Mouse (Mus musculus) R1 (cell line): Measurements from ENCODE around the gene Gm13030.
A peak's percentile ranks its signal among the peaks of the same experiment; 100 is the strongest.

Experiments used
- DNase-seq: peaks from one replicate; pipeline ENCODE4 v3.0.0-alpha.2; 2018; ENCODE audit warnings: low read depth, low spot score

The Gm13030 gene

DNA sequence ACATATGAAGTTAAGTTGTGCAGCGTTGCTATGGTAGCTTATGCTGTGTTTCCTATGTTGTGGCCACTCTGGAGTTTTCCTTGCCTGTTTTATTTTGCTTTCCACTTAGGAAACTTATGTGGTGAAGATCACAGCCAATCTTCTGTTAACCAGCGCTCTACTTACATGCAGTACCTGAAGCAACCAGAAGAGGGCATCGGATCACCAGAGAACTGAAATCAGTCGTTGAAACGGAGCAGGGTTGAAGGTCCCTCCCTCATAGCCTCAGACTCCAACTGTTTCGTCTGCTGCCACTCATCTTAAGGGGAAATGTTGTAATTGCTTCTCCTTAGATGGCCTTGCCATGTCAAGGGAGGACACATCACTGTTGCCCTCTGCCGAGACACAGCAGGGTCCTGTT is 7.4 kb downstream of the Gm13030 start:
- DNase-seq: peak; percentile 80

DNA sequence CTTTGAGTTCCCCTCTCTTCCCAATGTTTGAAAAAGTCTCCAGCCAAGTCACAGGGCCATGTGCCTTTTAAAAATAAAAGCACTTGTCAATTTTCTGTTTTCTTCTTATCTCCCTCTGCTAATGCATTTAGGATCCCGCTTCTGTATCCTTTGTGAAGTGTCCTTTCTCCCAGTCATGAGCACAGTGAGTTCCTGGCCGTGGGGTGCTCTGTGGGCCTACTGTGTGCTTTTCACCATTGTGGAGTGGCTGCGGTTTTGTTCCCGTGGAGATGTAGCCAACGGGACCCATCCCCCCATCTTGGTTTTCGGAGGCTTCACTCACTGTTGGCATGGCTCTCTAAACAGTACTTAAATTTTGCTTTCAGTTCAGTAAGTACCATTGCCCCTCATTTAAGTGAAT is 7.8 kb downstream of the Gm13030 start:
- DNase-seq: no peak

DNA sequence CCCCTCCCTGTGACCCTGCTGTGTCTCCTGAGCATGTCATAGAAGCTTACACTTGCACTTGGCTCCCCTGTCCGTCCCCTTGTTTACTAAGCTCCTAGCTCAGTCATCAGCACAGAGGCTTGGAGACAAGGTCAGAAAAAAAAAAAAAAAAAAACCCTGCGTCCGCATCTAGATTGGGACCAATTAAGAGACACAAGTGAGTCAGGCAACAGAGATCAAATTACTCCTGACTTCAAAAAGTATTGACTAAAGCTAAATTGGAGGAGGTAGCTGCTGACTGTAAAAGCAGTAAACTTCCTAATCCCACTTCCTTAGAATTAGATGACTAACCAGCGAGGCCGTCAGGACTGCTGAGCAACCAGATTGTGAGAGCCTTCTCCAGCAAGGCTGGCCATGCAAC is 8.7 kb downstream of the Gm13030 start:
- DNase-seq: no peak

DNA sequence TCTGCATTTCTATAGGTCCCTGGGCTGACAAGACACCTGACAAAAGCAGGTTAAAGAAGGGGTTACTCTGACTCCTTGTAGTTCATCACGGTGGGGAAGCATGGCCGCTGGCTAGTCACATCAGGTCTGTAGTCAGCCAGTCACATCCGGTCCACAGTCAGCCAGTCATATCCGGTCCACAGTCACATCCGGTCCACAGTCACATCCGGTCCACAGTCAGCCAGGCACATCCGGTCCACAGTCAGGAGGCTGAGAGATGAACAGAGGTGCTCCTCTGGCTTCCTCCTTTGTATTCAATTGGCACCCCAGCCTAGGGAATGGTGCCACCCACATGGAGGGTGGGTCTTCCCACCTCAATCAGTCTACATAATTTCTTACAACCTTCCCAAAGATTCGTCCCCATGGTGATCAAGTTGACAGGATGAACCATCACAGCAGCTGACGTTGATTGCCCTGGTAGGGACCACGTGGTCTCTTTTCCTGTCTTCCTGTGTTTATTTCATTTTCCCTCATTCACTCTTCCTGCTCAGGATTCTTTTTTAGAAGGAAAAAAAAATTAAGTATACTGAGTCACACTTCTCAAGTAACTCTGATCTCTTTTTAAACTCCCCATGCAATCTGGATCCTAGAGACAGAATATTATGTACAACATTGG is 10.3 kb downstream of the Gm13030 start, which contains the start of gene Pla2g5:
Pla2g5 (minus strand) TSS at position 139 of the 655 bp plus-strand sequence.
- DNase-seq: peak; percentile 94

DNA sequence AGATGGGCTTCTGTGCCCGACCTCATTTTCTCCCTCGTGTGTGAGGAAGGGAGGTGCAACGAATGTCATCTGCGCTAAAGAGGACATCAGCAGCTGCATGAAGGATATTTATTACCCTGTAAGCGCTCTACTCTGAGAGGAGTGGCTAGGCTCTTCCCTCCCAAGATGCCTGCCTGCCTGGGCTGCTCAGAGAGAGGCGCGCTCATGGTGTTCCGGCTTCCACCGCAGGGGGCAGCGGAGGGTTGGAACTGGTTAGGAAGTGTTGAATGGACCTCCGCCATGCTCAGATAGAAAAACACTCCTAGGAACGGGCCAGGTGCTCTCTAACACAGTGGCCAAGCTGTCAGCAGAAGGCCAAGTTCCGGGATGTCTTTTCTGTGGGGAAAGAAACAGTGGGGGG is 14.0 kb downstream of the Gm13030 start:
- peak; percentile 95 for DNase-seq

DNA sequence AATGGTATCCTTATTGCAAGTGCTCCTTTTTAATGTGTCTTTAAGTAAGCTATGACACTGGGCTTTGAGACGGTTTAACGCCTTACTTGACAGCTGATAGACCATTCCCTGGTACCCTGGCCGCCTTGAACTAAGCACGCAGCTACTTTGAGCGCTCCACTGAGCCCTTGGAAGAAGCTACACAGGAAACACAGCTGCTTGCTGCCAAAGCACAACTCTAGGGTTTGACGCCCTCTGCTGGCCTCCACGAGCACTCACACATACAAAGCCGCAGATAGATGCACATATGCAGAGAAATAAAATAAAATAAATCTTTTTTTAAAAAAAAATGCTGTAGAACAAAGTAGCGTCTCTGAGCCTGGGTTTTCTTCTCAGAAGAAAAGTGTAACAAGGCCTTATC is 14.5 kb downstream of the Gm13030 start:
- DNase-seq: peak; percentile 87

DNA sequence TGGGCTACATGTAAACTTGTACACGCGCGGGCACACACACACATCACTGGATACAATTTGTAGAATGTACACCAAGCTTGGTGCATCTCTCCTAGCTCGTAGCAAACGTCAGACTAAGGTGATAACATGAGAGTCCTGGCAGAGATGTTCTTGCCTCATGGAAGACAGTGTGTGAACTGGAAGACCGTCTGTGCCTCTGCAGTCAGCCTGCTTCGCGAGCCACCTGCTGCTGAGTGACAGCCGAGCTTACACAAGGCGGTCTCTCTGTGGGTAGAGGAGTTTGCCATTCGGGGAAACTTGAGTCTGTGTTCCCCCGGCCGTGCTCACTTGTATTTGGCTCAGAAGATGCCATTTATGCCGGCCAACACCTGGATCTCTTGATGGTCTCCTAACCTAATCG is 15.3 kb downstream of the Gm13030 start:
- no peak for DNase-seq

DNA sequence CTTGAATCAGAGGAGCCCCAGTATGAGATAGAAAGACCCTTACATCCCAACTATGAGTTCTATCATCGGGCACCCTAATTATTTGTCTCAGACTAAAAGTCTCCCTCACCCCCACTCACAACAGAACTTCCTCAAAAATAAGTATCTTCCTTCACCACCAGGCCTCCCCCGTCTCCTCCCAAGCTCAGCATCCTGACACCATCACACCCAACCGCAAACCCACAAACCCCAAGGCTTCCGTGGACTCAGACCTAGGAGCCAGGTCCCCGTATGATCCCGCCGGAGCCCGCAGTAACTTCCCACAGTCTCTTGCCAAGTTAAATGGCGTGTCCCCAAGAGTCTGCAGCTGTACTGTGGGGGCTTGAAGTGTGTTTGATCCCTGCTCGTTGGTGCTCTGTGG is 16.2 kb downstream of the Gm13030 start:
- DNase-seq: no peak

DNA sequence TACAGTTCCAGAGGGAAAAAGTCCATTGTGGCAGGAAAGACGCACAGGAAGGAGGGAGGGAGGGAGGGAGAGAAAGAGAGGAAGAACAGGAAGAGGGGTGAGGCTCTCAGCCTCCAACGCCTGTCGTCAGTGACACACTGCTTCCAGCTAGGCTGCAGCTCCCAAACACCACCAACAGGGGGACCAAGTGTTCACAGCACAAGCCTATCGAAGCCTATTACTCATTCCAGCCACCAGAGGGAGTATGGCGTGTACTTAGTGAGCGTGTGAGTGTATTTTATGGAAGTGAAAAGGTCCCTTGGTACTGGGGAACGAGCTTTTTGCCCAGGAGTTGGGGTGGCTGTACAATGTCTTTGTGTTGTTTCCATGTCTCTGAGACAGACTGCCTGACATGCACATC is 17.3 kb downstream of the Gm13030 start:
- DNase-seq: peak; percentile 95

DNA sequence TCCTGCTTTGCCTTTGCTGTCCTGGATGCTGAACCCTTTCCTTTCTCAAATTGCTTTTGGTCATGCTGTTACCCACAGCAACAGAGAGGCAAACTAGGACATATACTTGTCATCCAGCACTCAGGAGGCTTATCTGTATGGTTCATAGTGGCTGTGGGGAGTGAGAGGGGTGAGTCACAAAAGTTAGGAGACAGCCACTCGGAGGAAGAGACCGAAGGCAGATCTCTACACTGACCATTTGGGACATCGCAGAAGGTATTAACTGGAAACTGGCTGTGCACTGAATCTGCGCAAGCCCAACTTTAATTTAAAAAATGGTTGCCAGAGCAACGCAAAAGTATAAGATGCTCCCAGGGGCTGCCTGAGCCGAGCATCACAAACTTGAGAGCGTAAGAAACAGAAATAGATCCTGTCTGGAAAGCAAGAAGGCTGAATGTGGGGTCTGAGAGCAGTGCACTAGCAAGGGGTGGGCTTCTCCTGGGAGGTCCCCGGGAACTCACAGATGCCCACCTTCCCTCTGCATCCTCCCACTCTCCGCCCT is 18.6 kb downstream of the Gm13030 start:
- DNase-seq: no peak

DNA sequence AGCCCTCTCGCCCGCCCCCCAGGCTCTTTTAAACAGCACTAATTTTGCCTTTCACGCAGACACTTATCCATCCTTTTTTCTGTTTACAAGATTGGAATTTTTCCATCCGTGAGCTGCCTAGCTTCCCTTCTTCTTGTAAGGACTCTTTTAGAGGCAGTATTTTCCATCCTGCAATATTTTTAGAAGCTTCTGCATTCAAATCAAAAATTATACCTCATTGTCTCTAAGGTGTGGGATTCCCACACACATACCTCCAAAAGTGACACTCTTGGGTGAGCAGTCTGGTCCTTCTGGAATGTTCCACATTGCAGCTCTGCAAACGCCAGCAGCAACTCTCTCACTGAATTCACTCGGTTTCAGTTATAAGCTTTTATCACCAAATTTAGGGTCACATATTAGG is 20.8 kb downstream of the Gm13030 start:
- DNase-seq: no peak

DNA sequence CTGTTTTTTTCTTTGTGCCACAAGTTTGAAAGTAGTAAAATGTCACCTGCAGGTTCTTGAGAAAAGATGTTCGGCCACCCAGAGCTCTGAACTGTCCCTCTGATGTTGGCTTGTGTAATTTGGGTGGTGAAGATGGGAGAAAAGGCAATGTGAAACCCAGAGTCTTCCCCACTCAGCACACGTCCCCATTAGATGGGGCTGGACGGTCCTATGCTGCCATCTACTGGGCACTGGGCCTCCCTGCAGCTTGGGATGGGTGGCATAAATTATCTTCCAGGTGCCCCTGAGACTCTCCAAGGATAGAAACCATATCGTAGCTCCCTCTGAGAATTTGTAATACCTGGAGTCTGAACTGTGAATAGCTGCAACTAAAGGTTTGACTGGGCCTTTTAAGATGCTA is 22.3 kb downstream of the Gm13030 start:
- peak; percentile 65 for DNase-seq

DNA sequence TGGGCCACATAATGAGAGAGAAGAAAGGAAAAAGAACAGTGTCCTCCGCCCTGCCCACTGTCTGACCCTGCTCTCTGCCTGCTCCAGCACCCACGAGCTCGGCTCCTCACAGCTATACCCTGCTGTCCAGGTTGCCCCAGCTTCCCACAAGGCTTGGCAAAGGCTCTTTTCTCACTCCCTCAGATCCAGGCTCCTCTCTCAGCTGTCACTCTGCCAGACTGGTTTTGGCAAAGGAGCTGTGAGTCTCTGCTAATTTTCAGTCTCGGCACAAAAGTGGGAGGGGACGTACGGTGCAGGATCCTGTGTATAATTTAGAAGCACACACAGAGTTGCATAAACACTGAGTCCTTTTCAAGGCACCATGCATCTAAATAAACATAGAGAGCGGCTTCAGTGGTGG is 32.4 kb downstream of the Gm13030 start:
- no peak for DNase-seq

DNA sequence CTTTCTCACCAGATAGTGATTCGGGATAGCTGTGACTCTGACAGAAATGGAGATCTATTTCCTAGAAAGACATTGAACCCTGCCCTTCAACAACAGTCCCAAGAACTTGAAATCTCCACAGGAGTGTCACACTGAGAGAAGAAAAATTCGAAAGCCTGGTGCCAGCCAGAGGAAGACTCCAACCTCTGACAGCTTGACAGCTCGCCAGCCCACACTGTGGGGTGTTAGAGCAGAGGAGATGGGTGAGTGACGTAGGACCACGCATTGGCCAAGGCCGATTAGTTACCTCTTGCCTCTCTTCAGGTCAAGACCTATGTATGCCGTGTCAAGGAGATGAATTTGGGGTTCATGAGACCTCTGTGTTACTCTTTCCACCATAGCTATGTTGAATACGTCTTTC is 33.0 kb downstream of the Gm13030 start:
- DNase-seq: no peak

DNA sequence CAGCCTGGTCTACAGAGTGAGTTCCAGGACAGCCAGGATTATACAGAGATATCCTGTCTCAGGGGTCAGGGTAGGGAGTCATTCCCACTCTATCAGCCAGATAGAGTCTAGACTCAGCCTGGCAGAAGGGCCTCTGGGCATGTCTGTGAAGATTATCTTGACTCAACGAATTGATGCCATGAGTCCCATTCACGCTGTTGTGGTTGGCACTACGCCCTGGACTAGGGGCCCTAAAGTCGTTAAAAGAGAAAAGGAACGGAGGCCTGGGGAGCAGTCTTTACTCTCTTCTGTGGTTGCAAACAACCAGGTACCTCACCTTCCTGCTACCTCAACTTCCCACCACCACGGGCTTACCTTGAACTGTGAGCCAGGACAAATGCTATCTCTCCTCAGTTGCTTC is 34.0 kb downstream of the Gm13030 start:
- DNase-seq: no peak

DNA sequence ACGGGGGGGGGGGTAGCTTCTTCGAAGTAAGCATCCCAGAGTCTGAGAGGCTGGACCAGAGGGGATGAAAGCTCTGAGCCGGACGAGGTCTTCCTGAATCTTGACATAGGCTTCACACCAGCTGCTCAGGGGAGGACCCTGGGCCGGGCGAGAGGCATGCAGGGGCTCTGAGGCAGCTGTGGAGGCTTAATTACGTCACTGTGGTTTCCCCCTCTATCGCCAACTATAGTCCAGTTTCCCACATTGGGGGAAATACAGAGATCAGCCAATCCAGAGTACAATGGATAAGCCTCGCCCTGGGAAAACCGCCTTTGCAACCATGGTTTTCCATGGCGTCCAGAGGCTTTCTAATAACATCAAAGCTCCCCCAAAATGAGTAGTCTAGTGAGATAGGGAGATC is 46.6 kb downstream of the Gm13030 start:
- DNase-seq: no peak

DNA sequence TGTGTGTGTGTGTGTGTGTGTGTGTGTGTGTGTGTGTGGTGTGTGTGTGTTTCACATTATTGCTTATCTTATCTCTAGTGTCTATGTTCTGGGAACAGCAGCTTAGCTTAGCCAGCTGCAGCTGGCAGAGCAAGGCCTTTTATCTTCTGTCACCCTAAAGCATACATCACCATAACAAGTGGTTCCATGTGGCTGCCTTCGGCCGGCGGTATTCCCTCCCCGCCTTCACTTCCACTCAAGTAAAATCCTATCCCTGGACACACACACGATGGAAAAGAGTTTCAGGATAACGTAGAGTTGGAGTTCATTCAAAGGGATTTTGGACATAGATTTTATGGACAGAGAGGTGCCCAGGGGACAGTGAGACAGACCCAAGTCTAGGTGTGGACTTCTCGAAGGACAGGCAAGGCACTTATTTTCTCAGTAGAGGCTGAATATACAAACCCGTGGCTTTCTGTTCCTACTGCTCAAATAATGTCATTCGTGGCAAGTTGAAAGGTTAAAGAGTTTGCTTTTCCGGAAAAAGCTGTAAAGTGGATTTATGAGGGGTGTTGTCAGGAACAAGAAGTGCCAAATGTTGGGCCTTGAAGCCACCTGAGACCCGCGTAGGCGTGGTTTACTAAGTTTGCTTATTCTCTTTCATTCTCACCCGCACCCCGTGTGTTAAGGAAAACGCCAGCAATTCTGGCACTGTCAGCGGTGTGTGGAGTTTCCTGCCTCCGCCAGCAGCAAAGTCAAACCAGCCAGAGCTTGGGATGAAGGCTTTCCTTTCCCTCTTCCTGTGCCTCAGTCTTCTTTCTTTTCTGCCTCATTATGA is 47.8 kb downstream of the Gm13030 start:
- no peak for DNase-seq

DNA sequence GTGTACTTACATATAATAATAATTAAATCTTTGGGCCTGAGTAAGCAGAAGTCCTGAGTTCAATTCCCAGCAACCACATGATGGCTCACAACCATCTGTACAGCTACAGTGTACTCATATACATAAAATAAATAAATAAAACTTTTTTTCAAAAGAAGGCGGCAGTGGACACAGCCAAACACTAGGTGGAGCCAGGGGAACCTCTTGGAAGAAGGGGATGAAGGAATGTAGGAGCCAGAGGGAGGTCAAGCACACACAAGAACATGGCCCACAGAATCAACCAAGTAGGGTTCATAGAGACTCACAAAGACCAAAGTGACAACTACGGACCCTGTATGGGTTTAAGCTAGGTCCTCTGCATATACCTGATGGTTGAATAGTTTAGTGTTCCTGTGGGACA is 49.1 kb downstream of the Gm13030 start:
- DNase-seq: peak; percentile 70

DNA sequence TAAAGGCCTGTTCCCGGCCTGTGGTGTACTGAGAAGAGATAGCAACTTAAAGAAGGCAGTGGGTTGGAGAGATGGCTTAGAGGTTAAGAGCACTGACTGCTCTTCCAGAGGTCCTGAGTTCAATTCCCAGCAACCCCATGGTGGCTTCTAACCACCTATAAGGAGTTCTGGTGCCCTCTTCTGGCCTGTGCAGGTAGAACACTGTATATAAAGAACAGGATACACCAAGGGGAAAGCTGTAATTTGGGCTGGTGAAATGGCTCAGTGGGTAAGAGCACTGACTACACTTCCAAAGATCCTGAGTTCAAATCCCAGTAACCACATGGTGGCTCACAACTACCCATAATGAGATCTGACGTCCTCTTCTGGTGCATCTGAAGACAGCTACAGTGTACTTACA is 49.6 kb downstream of the Gm13030 start:
- DNase-seq: peak; percentile 75

DNA sequence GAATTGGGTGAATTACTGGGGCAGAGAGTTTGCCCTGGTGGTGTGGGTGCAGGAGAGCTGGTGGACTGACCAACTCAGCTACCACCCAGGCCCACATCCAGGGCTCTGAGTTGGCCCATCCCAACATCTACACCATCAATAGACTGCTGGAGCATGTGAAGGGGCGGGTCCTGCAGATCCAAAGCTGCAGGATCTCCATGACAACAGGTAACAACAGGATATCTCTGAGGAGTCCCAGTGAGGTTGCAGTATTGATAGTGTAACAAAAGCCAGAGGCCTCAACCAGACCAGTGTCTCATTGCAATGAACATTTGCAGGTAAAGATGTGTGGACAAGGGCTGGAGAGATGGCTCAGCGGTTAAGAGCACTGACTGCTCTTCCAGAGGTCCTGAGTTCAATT is 52.7 kb downstream of the Gm13030 start:
- DNase-seq: peak; percentile 82
